Mouse (Mus musculus): ENCODE results near the gene Herpud1. TPM values are rescaled to one million over a fixed set of nuclear protein-coding genes. Genes with fewer than 3 reads are reported as not detected.

The Herpud1 gene
- 72.3 and 82.7 TPM in 2 replicates for polyA plus RNA-seq (2015; fragmentation: Nextera tagmentation; extraction: Ambion mirVana)

DNA sequence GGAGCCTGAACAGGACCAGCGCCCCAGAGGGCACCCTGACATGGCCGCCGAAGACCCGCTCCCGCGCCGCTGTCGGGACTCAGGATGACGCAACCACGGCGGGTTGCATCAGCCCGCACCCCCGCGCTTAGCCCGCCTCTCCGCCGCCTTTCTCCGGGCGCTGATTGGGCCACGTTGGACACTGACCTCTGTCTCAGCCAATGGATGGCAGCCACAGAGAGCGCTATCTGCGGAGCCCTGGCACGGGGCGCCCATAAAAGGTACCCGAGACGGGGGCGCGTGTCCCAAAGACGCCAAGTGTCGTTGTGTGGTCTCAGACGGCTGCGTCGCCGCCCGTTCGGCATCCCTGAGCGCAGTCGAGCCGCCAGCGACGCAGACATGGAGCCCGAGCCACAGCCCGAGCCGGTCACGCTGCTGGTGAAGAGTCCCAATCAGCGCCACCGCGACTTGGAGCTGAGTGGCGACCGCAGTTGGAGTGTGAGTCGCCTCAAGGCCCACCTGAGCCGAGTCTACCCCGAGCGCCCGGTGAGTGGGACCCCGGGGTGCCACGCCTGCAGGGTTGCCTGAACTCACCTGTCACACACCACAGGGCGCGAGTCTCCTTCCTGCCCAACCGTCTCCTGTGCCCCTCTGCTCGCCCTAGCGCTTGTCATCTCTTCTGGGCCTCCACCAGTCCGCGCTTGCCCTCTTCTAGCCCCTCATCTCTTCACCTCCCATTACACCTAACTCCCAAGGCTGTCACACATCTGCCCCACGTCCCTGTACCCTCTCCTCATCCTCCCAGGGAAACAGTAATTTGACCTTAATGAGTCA, at the start of gene Herpud1:
Gene Herpud1, plus strand, starts transcription at position 225 of the 813 bp plus-strand sequence.
- H3K9me3 ChIP-seq (replicated peaks; ENCODE audit: control insufficient read depth, low read length, poor library complexity, severe bottlenecking), result no peaks in the 10 kb centered on the region
- peaks cover 17% of the 10 kb centered on the region for H3K36me3 ChIP-seq (ENCODE audit: control insufficient read depth, insufficient read depth, low read length)
- H3K9ac ChIP-seq (ENCODE audit: low read depth, low read length), result peak within 1 kb of the TSS; percentile 98
- H3K4me1 ChIP-seq (ENCODE audit: control insufficient read depth, insufficient read depth, low read length), result peaks cover 15% of the 10 kb centered on the region
- H3K27ac ChIP-seq (ENCODE audit: low read length), result peak within 1 kb of the TSS; percentile 98
- ATAC-seq, result peak; percentile 100
- peak within 1 kb of the TSS; percentile 86 for H3K4me2 ChIP-seq (ENCODE audit: low read length)
- H3K4me3 ChIP-seq (ENCODE audit: low read depth, low read length), result peak within 1 kb of the TSS; percentile 95
- WGBS, result under 1% methylated on average over 65 of the region's 65 CpGs
- H3K27me3 ChIP-seq (ENCODE audit: control insufficient read depth, insufficient read depth, low read depth, low read length), result no peaks in the 10 kb centered on the region

DNA sequence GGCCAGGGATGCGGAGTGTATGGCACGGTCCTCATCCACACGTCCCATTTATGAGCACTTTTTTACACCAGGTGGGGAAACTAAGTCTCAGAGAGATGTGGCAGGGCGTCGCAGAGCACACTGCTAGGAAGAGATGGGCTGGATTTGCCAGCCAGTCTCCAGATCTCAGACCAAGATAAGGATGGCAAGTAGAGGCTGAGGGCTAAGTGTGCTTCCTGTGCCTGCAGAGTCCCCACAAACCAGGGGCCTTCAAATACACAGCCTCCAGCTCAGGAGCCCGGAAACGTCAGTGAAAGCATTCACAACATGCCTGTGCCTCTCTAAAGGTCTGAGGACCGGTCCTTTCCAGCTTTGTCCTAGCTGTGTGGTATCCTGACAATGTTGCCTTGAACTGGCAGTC, 48.7 kb upstream of the Herpud1 start:
- 87% methylated on average over 8 of the region's 8 CpGs for WGBS
- H3K27ac ChIP-seq (ENCODE audit: low read length), result no peak overlapping the region
- no peaks in the 10 kb centered on the region for H3K4me1 ChIP-seq (ENCODE audit: control insufficient read depth, insufficient read depth, low read length)
- no peaks in the 10 kb centered on the region for H3K36me3 ChIP-seq (ENCODE audit: control insufficient read depth, insufficient read depth, low read length)
- no peak for ATAC-seq
- H3K9me3 ChIP-seq (replicated peaks; ENCODE audit: control insufficient read depth, low read length, poor library complexity, severe bottlenecking), result no peaks in the 10 kb centered on the region
- no peak overlapping the region for H3K9ac ChIP-seq (ENCODE audit: low read depth, low read length)
- no peak overlapping the region for H3K4me2 ChIP-seq (ENCODE audit: low read length)
- no peaks in the 10 kb centered on the region for H3K27me3 ChIP-seq (ENCODE audit: control insufficient read depth, insufficient read depth, low read depth, low read length)
- no peak overlapping the region for H3K4me3 ChIP-seq (ENCODE audit: low read depth, low read length)

DNA sequence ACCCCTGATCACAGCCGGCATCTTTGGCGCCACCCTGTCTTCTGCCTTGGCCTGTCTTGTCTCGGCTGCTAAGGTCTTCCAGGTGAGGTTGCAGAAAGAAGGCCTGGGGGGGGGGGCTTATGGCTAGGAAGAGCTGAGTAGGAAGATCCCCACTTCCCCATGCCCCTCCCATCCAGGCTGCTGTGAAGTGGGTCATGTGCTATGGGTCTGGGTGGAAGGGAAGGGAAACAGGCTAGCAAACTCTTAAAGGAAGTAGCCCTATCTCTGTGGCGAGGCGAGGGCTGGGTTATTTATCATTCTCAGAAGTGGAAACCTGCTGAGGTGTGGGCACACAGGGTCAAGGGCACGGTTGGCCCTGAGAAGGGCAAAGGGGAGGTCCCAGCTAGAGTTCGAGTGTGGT, 45.4 kb upstream of the Herpud1 start:
- Histone ChIP-seq H3K4me1 (ENCODE audit: control insufficient read depth, insufficient read depth, low read length) (no peaks in the 10 kb centered on the region), H3K9ac (ENCODE audit: low read depth, low read length) (no peak overlapping the region)
- WGBS, result 86% methylated on average over 7 of the region's 7 CpGs

DNA sequence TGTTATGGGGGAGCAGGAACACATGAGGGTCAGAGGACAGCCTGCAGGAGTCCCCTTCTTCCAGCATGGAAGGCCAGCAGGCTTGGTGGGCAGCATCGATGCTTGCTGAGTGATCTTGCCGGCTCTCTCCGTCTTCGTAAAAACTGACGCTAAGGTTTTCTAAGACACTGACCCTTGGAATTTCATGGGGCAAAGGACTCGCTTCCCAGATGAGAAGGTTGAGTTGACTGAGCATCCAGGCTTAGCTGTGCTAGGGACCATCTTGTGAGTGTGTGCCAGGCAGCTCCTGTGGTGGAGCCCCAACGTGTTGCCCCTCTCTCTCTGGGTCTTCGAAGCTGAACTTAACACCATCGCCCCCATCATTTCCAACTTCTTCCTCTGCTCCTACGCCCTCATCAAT, 43.5 kb upstream of the Herpud1 start:
- ATAC-seq, result no peak
- whole genome bisulfite sequencing, result 90% methylated on average over 10 of the region's 10 CpGs

More for the DNA sequence above, 45.4 kb upstream of the Herpud1 start:
- no peak overlapping the region for H3K27ac ChIP-seq (ENCODE audit: low read length)
- no peaks in the 10 kb centered on the region for H3K36me3 ChIP-seq (ENCODE audit: control insufficient read depth, insufficient read depth, low read length)
- no peak overlapping the region for H3K4me2 ChIP-seq (ENCODE audit: low read length)
- no peaks in the 10 kb centered on the region for H3K27me3 ChIP-seq (ENCODE audit: control insufficient read depth, insufficient read depth, low read depth, low read length)
- no peak overlapping the region for H3K4me3 ChIP-seq (ENCODE audit: low read depth, low read length)
- no peak for ATAC-seq
- H3K9me3 ChIP-seq (replicated peaks; ENCODE audit: control insufficient read depth, low read length, poor library complexity, severe bottlenecking), result no peaks in the 10 kb centered on the region

DNA sequence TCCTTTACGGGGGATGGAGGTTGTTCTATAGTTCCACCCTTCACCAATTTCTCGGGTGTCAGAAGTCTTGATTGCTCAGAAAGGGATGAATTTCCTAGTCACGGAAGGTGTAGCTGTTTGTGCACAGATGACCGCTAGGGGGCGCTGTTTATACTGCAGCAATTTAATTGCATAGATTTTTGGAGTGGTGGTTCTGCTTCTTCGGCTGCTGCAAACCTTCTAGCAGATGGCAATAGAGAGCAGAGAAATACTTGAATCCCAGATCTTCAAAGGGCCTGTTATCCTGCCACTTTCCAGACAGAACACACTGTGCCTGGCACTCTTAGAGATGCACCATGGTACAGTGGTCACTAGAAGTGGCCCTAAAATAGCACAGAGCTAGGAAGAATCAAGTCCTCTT, 42.9 kb upstream of the Herpud1 start:
- 15% methylated on average over 6 of the region's 6 CpGs for WGBS

More for the DNA sequence above, 43.5 kb upstream of the Herpud1 start:
- Histone ChIP-seq H3K4me1 (ENCODE audit: control insufficient read depth, insufficient read depth, low read length) (no peaks in the 10 kb centered on the region), H3K27ac (ENCODE audit: low read length) (no peak overlapping the region), H3K9ac (ENCODE audit: low read depth, low read length) (no peak overlapping the region), H3K9me3 (replicated peaks; ENCODE audit: control insufficient read depth, low read length, poor library complexity, severe bottlenecking) (no peaks in the 10 kb centered on the region), H3K36me3 (ENCODE audit: control insufficient read depth, insufficient read depth, low read length) (no peaks in the 10 kb centered on the region), H3K4me3 (ENCODE audit: low read depth, low read length) (no peak overlapping the region), H3K27me3 (ENCODE audit: control insufficient read depth, insufficient read depth, low read depth, low read length) (no peaks in the 10 kb centered on the region), H3K4me2 (ENCODE audit: low read length) (no peak overlapping the region)

GRCm38 (mm10) chr8:94343778-94344320, 42.4 kb upstream of the Herpud1 start:
- Histone ChIP-seq H3K9ac (ENCODE audit: low read depth, low read length) (no peak overlapping the region), H3K4me3 (ENCODE audit: low read depth, low read length) (no peak overlapping the region), H3K4me1 (ENCODE audit: control insufficient read depth, insufficient read depth, low read length) (no peaks in the 10 kb centered on the region), H3K36me3 (ENCODE audit: control insufficient read depth, insufficient read depth, low read length) (no peaks in the 10 kb centered on the region), H3K9me3 (replicated peaks; ENCODE audit: control insufficient read depth, low read length, poor library complexity, severe bottlenecking) (no peaks in the 10 kb centered on the region), H3K27ac (ENCODE audit: low read length) (no peak overlapping the region), H3K4me2 (ENCODE audit: low read length) (no peak overlapping the region), H3K27me3 (ENCODE audit: control insufficient read depth, insufficient read depth, low read depth, low read length) (no peaks in the 10 kb centered on the region)
- ATAC-seq, result no peak
- WGBS, result 89% methylated on average over 11 of the region's 11 CpGs

More for the DNA sequence above, 42.9 kb upstream of the Herpud1 start:
- Histone ChIP-seq H3K4me3 (ENCODE audit: low read depth, low read length) (no peak overlapping the region), H3K4me2 (ENCODE audit: low read length) (no peak overlapping the region), H3K9me3 (replicated peaks; ENCODE audit: control insufficient read depth, low read length, poor library complexity, severe bottlenecking) (no peaks in the 10 kb centered on the region), H3K27ac (ENCODE audit: low read length) (no peak overlapping the region), H3K4me1 (ENCODE audit: control insufficient read depth, insufficient read depth, low read length) (no peaks in the 10 kb centered on the region), H3K27me3 (ENCODE audit: control insufficient read depth, insufficient read depth, low read depth, low read length) (no peaks in the 10 kb centered on the region), H3K36me3 (ENCODE audit: control insufficient read depth, insufficient read depth, low read length) (no peaks in the 10 kb centered on the region), H3K9ac (ENCODE audit: low read depth, low read length) (no peak overlapping the region)
- no peak for ATAC-seq

DNA sequence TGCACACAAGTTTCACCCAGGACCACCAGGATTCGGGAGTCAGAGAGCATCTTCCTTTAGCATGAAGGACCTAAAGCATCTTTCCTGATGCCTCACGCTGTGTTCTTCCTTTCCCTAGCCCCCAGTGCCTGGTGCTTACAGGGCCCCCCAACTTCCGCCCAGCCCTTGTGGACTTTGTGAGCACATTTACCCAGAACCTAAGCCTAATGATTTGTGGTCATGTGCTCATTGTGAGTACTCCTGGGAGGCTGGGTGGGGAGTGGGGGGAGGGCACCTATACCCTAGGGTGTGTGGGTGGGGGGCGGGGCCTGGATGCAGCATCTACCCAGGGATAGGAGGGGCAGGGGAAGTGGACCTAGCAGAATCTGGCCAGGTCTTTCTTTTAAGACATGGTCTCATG, 40.6 kb upstream of the Herpud1 start:
- Histone ChIP-seq H3K9ac (ENCODE audit: low read depth, low read length) (no peak overlapping the region), H3K4me3 (ENCODE audit: low read depth, low read length) (no peak overlapping the region), H3K4me2 (ENCODE audit: low read length) (no peak overlapping the region), H3K36me3 (ENCODE audit: control insufficient read depth, insufficient read depth, low read length) (no peaks in the 10 kb centered on the region), H3K27me3 (ENCODE audit: control insufficient read depth, insufficient read depth, low read depth, low read length) (no peaks in the 10 kb centered on the region), H3K9me3 (replicated peaks; ENCODE audit: control insufficient read depth, low read length, poor library complexity, severe bottlenecking) (no peaks in the 10 kb centered on the region), H3K27ac (ENCODE audit: low read length) (no peak overlapping the region), H3K4me1 (ENCODE audit: control insufficient read depth, insufficient read depth, low read length) (no peaks in the 10 kb centered on the region)
- no peak for ATAC-seq
- 91% methylated on average over 4 of the region's 4 CpGs for WGBS

GRCm38 (mm10) chr8:94346264-94346663, 40.0 kb upstream of the Herpud1 start:
- H3K9ac ChIP-seq (ENCODE audit: low read depth, low read length), result no peak overlapping the region
- H3K4me2 ChIP-seq (ENCODE audit: low read length), result no peak overlapping the region
- H3K36me3 ChIP-seq (ENCODE audit: control insufficient read depth, insufficient read depth, low read length), result no peaks in the 10 kb centered on the region
- H3K4me1 ChIP-seq (ENCODE audit: control insufficient read depth, insufficient read depth, low read length), result no peaks in the 10 kb centered on the region
- H3K27me3 ChIP-seq (ENCODE audit: control insufficient read depth, insufficient read depth, low read depth, low read length), result no peaks in the 10 kb centered on the region
- no peak overlapping the region for H3K4me3 ChIP-seq (ENCODE audit: low read depth, low read length)
- 91% methylated on average over 13 of the region's 13 CpGs for WGBS
- no peaks in the 10 kb centered on the region for H3K9me3 ChIP-seq (replicated peaks; ENCODE audit: control insufficient read depth, low read length, poor library complexity, severe bottlenecking)
- H3K27ac ChIP-seq (ENCODE audit: low read length), result no peak overlapping the region
- ATAC-seq, result no peak

DNA sequence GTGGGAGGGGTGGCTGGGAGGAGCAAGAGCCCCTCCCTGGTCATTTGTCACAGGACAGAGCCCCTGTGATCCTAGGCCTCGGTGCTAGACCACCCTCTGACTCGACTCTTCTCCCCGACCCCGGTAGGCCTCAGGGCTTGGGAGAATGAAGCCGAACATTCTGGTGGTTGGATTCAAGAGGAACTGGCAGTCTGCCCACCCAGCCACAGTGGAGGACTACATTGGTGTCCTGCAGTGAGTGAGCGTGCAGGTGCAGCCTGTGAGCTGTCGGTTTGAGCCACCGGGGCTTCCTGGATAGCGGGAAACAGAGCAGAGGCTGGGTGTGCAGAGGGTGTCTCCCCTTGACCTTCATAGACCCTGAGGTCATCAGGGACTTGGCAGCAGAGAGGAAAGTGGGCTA, 37.8 kb upstream of the Herpud1 start:
- Histone ChIP-seq H3K36me3 (ENCODE audit: control insufficient read depth, insufficient read depth, low read length) (no peaks in the 10 kb centered on the region), H3K27me3 (ENCODE audit: control insufficient read depth, insufficient read depth, low read depth, low read length) (no peaks in the 10 kb centered on the region), H3K9me3 (replicated peaks; ENCODE audit: control insufficient read depth, low read length, poor library complexity, severe bottlenecking) (no peaks in the 10 kb centered on the region), H3K4me3 (ENCODE audit: low read depth, low read length) (no peak overlapping the region), H3K4me2 (ENCODE audit: low read length) (no peak overlapping the region), H3K9ac (ENCODE audit: low read depth, low read length) (no peak overlapping the region), H3K4me1 (ENCODE audit: control insufficient read depth, insufficient read depth, low read length) (no peaks in the 10 kb centered on the region), H3K27ac (ENCODE audit: low read length) (no peak overlapping the region)
- WGBS, result 76% methylated on average over 9 of the region's 9 CpGs
- ATAC-seq, result no peak
